Mouse (Mus musculus) cerebellum, postnatal 14 days (tissue): ENCODE measurements around the gene Ccdc134.
"Not testable (repeated sequence)": the region's sequence is repeated elsewhere in the genome, so short reads cannot be mapped to it uniquely, and the experiment has no call there.

Source experiments
- DNase-seq, 2 experiments: peaks; one replicate each; pipeline ENCODE4 v3.0.0; 2021; ENCODE audit warnings: mixed read lengths in 2 of 2

Ccdc134 gene

GRCm38 (mm10) chr15:82127426-82128374 is at the start of gene Ccdc134:
Gene Ccdc134, plus strand, starts transcription at chr15:82127922.
- peak; percentile 99 for DNase-seq

- peak in 1 of 2 experiments; percentile 18 for DNase-seq
Observed at GRCm38 (mm10) chr15:82079883-82080282, 47.8 kb upstream of the Ccdc134 start.

GRCm38 (mm10) chr15:82081161-82081560 is 46.6 kb upstream of the Ccdc134 start:
- peak; percentile 68 to 80 for DNase-seq

DNA sequence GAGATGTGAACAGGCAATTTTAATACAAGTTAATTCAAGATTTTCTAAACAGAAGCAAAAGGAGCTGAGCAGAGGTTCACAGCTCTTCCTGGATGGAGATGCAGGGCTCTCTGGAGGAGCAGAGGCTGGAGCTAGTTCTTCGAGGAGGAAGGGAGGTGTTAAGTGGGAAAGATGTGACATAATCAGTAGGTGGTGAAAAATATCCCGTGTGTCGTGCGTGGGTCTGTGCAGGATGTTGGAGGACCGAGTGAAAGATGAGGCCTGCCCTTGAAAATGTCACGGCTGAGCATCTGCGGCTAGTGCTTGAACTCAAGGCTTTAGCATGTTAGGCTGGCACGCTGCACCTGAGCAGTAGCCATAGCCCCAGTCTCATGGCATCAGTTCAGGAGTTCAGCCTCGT is 42.1 kb upstream of the Ccdc134 start:
- no peak for DNase-seq

DNA sequence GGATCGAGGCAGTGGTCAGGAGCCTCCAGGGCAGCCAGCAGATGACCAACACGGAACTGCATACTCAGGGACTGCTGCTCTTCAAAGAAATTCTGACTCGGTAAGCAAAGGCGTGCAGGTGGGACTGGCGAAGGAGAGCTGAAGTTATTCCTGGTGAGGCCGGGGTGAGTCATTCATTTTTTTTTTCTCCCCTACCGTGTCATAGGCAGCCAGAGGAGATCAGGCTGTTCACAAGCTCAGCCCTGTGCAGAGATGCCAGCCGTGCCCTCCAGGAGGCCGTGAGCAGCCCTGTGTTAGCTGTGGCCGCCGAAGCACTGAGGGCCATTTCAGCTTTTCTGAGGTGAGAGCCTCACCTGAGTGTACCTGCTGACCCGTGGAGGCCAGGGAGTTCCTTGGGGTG is 41.6 kb upstream of the Ccdc134 start:
- no peak for DNase-seq

DNA sequence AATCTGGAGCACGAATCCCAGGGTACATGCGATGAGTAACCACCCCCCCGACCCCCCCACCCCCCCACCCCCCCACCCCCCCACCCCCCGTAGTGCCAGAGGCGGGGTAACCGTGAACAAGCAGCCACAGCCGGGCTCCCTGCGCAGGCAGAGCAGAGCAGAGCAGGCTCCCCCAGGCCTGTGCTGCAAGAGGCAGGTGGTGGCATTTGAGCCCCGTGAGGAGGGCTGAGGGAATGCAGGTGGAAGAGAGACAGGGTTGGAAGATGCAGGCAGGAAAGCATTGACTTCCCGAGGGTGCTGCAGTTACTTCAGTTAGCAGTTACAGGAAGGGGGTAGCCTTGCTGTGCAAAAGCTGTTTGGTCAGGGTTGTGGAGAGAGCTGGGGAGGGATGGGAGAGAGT is 40.5 kb upstream of the Ccdc134 start:
- DNase-seq: peak in 1 of 2 experiments; percentile 52

DNA sequence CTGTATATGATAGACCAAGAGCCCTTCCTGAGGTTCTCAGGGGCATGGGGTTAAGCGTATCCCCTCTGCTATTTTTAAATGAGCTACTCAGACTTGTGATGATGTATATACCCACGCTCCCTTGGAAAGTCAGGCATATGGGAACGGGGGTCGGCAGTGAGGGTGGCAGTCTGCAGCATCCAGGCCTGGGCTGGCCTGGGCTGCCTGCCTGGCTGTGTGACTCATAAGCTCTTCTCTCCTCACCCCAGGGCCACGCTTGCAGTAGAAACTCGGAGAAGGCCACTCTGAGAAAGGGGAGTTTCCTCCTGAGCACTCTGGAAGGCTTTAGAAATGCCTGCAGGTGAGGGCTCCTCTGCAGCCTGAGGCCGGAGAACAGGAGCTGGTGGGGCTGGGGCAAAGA is 36.7 kb upstream of the Ccdc134 start:
- DNase-seq: no peak

- peak; percentile 79 to 90 for DNase-seq
Observed at GRCm38 (mm10) chr15:82106953-82107555, 20.7 kb upstream of the Ccdc134 start.

DNA sequence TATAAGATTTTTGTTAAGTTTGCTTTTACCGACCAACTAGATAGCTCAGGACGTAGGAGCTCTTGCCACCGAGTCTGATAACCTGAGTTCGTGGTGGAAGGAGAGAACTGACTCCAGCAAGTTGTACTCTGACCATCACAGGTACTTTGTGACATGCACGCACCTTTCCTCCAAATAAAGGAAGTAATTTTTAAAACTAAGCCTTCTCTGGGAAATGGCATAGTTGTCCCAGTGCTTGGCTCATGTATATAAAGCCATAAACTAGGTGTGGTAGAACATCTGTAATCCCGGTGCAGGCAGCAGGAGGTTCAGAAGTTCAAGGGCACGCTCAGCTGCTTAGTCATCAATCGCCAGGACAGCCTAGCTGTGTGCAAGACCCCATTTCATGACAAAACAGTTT is 7.2 kb upstream of the Ccdc134 start:
- DNase-seq: no peak

GRCm38 (mm10) chr15:82126690-82127089 is 1.0 kb upstream of the Ccdc134 start:
- DNase-seq: not testable (repeated sequence)

DNA sequence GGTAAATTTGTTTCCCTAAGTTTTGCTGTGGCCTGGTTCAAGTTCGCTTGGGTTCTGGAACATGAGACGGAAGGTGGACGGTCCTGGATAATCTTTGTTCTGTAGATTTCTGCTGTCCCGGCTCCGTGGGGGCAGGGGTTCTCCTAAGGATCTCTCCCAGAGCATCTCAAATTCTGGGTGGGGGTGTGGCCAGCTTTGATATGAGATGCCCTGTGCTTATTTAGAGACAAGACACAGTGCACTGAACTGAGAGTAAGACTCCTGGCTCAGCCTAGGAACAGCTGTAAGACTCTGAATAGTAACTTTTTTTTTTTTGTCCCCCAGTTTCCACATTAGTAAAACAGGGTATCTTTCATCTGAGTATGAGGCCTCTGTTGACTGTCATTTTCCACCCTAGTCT is 676 bp downstream of the Ccdc134 start:
- DNase-seq: no peak

DNA sequence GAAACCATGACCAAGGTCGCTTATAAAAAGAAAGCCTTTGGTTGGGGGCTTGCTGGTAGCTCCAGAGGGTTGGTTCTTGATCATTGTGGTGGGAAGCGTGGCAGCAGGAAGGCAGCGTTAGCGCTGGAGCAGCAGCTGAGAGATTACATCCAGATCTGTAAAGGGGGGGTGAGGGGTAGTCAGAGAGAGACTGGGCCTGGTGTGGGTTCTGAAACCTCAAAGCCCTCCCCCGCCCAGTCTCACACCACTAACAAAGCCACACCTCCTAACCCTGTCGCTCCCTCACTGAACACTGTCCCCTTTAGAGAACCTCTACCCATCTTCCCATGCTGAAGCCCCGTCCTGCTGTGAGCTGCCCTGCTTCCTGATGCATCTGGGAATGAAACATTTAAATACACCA is 2.9 kb downstream of the Ccdc134 start:
- no peak for DNase-seq

- no peak for DNase-seq
Observed at GRCm38 (mm10) chr15:82135372-82135771, 7.7 kb downstream of the Ccdc134 start.

- DNase-seq: peak; percentile 82 to 83
Observed at GRCm38 (mm10) chr15:82138565-82138964, 10.8 kb downstream of the Ccdc134 start.

GRCm38 (mm10) chr15:82139196-82139595 is 11.5 kb downstream of the Ccdc134 start:
- peak; percentile 63 to 64 for DNase-seq

- no peak for DNase-seq
Observed at GRCm38 (mm10) chr15:82140355-82140754, 12.6 kb downstream of the Ccdc134 start.

- DNase-seq: no peak
Observed at GRCm38 (mm10) chr15:82144157-82144556, 16.4 kb downstream of the Ccdc134 start.

DNA sequence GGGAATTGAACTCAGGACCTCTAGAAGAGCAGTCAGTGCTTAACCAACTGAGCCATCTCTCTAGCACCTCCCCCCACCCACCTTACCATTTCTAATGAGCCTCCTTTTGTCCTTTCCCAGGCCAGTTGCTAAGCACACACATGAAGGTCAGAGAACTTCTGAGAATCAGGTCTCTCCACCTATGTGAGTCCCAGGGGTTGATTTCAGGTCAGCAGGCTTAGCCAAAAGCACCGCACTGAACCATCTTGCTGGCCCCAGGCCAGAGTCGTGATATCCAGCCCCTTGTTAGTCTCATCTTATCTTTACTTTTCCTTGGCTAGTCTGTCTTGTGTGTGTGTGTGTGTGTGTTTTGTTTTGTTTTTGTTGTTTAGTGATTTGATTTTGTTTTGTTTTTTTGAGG is 17.7 kb downstream of the Ccdc134 start:
- DNase-seq: no peak

DNA sequence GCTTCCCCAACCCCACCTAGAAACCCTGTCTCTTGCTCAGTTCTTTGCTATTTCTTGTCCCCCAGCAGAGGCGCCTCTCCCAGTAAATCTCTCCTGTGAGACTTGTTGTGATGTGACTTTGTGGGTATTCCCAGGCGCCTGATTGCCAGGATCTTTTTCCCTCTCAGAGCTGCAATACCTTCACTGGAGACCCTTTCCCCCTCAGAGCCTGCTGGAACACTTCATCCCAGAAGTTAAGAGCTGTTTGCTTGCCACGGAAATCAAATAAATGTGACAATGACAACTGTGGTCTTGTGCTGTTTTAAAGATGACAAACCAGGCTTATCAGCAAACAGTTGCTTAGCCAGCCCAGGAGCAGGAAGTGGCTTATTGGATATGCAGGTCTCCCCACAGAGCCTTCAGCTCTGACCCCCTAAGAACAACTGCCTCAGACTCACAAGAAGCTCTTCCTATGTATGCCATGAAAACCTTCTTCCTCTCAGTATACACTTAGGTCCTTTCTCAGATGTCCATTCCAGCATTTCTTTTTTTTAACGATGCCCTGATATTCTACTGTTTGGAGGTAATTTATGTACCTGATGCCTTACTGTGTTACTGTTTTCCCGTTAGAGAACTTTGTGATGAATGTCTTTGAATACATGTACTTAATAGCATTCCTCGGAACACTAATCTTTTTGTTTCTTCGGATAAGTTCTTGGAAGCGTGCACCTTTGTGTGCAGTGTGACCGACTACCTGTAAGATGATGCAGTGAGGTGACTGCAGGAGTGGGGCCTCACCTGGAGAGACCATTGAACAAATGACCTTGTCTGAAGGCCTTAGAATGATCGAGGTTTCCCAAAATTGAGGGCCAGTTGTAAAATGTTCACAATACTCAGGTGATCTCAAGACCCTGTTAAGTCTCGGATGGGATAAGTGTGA is 18.4 kb downstream of the Ccdc134 start:
- DNase-seq: no peak

- peak; percentile 98 to 99 for DNase-seq
Observed at GRCm38 (mm10) chr15:82146770-82147610, 19.3 kb downstream of the Ccdc134 start, which contains the start of gene Srebf2. Gene Srebf2, plus strand, starts transcription at chr15:82147181.

GRCm38 (mm10) chr15:82147611-82148111 is 19.9 kb downstream of the Ccdc134 start:
- DNase-seq: peak; percentile 71

- no peak for DNase-seq
Observed at GRCm38 (mm10) chr15:82148510-82148911, 20.8 kb downstream of the Ccdc134 start.
